Mouse (Mus musculus): ENCODE results near the gene Fbxl14.

DNA sequence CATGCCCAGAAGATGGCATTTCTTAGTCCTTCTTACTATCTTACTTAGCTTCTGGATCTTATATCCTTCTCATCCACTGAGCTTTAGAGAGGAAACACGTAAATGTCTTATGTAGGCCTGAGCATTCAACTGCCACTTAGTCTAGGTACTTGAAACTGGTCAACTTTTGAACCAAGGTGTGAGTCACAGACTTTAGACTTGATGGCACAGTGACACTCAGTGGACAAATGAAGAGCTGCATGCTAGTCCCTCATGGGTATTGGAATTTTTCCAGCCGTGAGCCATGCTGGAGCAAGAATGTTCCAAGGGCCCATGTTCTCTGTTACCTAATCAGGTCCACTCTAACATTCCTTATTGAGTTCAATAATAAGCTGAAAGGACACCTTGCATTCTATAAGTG lies 49.0 kb upstream of the Fbxl14 start:
- TF ChIP-seq MAFK (IDR thresholded peaks at IDR 0.05; ENCODE audit: insufficient read depth, low read depth, low read length) (no peak), ZNF384 (IDR thresholded peaks at IDR 0.05; ENCODE audit: low read depth, low read length) (no peak), ZC3H11A (IDR thresholded peaks at IDR 0.05; ENCODE audit: borderline replicate concordance, low read depth, low read length) (peak; percentile 48; the same call in 1 of the 2 replicates)
